Mouse (Mus musculus): ENCODE measurements at regions not wholly inside any gene's neighbourhood (a gene's known extent, or its start where the extent isn't known, plus 50 kb on each side); places are given as distances from the start of the nearest gene placed in this dataset.
A peak's percentile ranks its signal among the peaks of the same experiment; 100 is the strongest.

DNA sequence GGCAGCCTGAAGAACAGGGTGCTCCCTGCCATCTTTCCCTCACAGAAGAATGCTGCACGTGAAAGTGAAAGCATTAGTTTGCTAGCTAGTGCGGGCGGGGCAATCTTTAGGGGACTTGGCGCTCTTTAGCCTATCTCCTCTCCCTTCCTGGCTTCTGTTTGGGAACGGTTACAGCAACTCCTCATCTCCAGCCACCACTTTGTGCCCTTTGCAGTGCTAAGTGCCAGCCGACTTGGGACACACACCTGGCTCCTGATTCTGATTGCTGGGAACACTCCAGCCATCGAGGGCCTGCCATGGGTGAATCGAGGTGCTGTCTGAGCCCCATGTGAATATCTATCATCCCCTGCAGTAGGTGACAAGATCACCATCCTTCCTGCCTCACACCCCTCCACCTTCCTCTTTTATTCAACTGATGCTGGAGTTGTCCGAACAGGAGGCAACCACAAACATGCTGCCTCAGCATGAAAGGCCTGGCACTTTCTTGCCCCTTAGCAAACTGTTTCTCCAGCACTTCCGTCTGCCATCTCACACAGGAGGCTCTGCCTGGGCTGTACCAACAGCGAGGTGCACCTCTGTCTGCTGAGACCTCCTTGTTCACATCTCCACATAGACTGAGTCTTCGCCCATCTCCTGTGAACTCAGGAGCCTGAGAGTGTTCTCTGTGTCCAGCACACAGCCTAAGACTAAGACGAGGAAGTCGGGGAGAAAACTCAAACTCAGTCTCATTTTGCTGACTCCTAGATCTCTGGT, 66.2 kb upstream of the Glrp1 start:
- peak; percentile 22 to 29 for DNase-seq

DNA sequence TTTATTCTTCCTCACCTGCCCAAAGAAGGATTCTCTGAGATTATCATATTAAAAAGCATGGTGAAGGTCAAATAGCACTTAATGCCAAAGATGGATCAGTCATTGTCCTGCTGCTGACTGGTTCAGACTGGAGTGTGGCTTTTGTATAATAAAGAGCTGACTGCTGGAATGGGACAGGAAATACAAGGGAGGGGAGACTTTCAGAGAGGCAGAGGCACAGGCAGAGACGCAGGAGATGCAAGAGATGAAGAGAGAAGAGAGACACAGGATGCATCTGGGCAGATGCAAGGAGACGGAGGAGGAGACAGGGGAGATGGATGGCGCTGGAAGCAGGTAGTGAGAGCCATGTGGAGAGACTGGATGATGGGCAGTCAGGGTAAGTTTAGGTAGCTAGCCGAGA, 65.4 kb upstream of the Glrp1 start:
- no peak for DNase-seq

DNA sequence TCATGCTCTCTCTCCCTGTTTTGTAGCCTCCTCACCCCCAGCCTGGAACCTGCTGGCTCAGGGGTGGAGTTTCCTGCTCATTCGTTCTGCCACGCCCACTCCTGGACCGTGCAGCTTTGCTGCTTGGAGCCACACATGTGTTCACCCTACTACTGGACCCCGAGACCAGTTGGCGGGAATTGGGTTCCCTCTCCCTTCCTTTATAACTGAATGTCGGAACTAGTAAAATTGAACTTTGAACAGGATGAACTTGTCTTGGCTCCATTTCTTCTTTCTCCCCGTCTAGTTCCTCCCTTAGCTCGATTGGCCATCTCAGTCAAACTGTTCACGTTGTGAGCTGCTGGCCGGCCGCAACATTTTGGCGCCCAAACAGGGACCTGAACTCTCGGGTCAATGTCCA, 62.3 kb upstream of the Glrp1 start:
- DNase-seq, result no peak

DNA sequence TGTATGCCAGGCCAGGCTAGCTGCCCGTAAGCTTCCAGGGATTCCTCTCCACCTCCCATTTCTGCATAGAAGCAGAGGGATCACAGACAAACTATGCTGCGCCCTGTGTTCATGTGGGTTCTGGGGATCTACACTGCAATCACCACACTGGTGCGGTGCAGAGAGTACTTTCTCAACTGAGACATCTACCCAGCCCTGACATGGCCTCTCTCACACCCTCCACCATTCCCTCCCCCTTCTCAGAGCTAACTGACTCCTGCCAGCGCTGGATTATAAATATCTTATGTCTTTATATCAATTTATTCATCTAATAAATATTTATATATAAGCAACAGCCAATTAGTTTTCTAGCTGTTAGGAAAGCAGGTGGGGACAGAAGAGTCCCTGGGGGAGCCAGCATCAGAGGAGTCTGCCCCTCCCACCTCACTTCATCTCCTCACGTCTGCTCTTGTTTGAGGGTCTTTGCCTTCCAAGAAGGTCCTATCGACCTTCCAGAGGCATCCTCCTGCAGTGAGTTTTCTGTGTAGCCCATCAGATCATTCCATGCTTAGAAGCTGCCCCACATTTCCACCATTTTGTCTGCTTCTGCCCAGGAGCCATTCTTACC, 58.7 kb upstream of the Glrp1 start:
- DNase-seq, result no peak

DNA sequence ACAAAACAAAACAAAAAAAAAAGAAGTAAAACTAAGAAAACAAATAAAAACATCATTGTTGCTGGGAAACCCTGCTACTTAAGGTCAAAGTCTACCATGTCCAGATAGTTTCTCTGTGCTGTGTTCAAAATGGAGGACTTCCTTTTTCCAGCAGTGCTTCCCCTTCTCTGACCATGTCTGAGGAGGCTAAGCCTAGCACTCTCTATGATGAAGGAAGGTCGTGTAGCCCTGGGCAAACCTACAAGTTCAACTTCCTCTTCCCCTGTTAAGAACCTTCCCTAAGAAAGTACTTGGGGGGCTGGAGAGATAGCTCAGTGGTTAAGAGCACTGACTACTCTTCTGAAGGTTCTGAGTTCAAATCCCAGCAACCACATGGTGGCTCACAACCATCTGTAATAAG, 57.3 kb upstream of the Glrp1 start:
- DNase-seq, result no peak

DNA sequence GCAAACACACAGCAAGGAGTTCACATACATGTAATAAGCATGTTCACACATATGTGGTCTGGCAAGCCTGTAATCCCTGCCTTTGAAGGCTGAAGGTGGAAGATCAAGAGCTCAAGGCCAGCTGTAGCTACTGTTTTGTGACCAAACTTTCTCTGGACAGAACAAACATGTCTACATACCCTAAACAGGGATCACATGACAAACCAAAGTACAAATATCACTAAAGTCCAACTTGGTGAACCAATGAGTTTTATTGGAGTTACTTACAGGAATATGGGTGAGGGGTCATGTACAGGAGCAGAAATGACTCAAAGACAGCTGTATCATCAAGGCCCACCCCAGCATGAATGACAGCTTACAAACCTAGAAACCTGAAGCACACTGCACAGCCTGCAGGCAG, 56.6 kb upstream of the Glrp1 start:
- DNase-seq, result no peak

DNA sequence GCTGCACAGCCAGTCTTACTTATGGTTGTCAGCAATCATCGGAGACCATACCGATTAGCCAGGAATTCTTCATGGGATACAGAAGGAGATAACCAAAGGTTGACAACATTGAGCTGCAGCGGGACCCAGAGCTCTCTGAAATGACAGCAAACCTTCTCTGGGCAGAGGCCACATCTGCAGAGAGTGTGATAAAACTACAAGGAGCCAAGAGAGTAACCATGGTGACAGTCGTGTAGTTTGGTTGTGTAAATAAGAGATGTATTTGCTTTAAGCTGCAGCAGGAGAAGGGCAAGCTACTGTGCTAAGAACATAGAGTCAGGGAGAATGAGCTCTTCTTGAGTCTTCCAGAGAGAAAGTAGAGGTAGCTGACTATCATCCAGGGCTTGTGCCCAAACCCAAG, 55.0 kb upstream of the Glrp1 start:
- DNase-seq, result no peak

DNA sequence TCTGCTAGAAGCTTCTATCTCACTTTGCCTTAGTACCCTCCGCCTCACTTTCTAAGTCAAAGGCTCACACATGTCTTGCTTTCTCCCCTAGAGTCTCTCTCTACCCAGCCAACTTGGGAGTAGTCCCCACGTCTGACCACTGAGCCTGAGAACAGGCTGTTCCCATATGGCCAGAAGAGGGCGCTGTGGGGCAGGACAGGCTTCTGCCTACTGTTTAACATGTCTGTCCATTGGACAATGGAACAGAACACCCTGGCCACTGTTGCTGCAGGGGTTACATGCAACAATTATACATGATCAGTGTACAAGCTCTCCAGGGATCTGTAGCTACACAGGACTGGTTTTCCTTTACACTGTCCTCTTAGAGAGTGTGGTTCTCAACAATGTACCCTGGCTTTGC, 52.5 kb upstream of the Glrp1 start:
- peak; percentile 69 to 87 for DNase-seq

DNA sequence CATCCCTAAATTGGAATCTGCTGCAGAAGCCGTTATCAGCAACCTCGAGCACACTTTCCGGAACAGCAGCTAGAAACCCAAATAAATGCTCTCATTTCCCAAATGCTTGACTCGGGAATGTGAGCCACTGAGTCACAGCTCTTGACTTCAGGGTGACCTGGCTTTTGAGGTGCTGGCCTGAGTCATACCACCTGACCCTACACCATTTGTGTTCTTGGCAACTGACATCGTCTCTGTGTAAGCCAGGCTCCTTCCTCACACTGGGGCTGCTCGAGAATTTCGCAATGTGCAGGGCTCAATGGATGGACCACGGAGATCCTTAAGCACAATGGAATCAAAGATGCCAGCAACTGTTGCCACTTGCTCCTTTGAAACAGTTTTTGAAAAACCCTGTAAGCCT, 50.9 kb upstream of the Glrp1 start:
- no peak for DNase-seq
